Mouse (Mus musculus): ENCODE data around the gene Ccdc177.

GRCm38 (mm10) chr12:80744614-80745013, 15.9 kb downstream of the Ccdc177 start:
- no peak for TF ChIP-seq CTCF (IDR thresholded peaks at IDR 0.05; ENCODE audit: control insufficient read depth, insufficient read depth, insufficient read length)
- no peak for TF ChIP-seq MAX (IDR thresholded peaks at IDR 0.05)
- TF ChIP-seq USF1 (IDR thresholded peaks at IDR 0.05; ENCODE audit: low read depth) = no peak
- TF ChIP-seq MYOD1 (IDR thresholded peaks at IDR 0.05; ENCODE audit: control insufficient read depth, insufficient read length, low read depth) = no peak
- no peak for TF ChIP-seq CEBPB (IDR thresholded peaks at IDR 0.05; ENCODE audit: low read depth)
- no peak for TF ChIP-seq MYOG (IDR thresholded peaks at IDR 0.05; ENCODE audit: control insufficient read depth, extremely low read depth, insufficient read length)
